Mouse (Mus musculus) spleen, postnatal 36 days (tissue): ENCODE results near the gene Map1s.

ENCODE experiments used
- DNase-seq, 2 experiments: peaks; one replicate each; pipeline ENCODE4 v3.0.0; 2022; ENCODE audit warnings: low spot score in 2 of 2, mixed read lengths in 1 of 2

Gene Map1s

DNA sequence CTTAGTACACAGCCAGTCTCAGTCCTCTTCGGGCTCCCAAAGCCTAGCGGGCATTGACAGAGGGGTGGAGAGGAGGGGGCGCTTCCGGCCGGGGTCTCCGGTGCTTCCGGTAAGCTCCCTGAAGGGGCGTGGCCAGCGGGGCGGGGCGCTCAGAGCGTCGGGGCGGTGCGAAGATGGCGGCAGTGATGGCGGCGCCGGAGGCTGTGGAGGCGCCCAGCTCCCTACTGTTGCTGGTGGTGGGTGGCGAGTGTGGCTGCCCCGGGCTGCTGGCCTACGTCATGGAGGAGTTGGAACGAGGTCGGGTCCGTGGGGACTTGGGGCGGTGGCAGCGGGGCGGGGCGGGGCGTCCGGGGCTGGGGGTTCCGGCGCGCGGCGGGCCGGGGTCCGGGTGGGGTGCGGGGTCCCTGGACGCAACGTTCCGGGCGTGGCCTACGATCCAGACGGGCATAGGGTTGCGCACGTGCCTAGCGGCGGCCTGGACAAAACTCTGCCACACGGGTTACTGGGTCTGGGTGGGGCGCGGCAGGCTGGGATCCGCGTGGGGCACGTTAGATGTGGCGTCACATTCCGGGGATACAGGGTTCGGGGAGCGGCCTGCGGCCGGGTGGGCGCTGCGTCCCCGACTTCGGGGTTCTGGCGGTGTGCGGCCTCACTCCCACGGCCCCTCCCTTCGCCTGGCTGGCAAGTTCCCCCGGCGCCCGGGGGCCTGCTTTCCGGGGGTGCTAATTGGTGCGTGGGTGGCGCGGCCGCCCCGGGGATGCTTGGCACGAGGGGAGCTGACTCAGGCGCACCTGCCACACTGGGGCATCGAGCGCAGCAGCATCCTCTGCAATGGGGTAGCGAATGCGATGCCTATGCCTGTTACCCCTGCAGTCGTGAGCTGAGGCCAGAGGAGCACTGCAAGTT, at the start of gene Map1s:
TSS of gene Map1s (plus strand) at position 102 of the 906 bp plus-strand sequence.
- peak; percentile 73 to 74 for DNase-seq

- DNase-seq: no peak
Observed at GRCm38 (mm10) chr8:70856028-70856427, 49.7 kb upstream of the Map1s start.

DNA sequence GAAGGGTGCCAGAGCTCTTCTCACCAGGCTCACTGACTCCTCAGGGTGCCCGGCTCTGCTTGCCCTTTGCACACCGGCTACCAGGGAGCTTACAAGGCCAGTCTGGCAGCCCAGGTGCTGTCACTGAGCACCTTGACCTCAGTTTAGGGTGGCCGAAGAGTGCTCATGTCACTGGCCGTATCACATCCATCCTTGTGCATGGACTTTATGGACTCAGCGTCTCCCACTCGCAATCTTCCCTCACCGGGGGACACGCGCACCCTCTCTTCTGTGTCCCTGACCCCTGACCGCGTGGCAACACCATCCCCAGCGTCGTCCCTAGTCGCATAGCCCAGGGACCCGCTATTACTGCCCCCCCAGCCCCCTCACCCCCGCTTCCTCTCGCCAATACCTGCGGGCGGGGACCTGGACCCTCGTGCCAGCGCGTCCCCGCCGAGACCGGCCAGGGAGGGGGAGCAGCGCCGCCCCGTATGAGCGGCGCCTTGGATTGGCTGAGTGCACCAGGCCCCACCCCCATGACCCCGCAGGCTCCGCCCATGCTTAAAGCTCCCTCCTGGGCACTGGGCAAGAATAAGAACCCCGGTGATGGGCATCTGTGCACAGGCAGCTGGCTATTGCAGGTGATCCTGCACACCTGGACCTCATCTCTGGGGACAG, 49.1 kb upstream of the Map1s start:
- peak in 1 of 2 experiments; percentile 47 for DNase-seq

GRCm38 (mm10) chr8:70857516-70857915, 48.2 kb upstream of the Map1s start:
- DNase-seq: no peak

- no peak for DNase-seq
Observed at GRCm38 (mm10) chr8:70862824-70863641, 42.7 kb upstream of the Map1s start, which contains the start of gene Kcnn1. TSS of gene Kcnn1 (minus strand) at chr8:70863258.

DNA sequence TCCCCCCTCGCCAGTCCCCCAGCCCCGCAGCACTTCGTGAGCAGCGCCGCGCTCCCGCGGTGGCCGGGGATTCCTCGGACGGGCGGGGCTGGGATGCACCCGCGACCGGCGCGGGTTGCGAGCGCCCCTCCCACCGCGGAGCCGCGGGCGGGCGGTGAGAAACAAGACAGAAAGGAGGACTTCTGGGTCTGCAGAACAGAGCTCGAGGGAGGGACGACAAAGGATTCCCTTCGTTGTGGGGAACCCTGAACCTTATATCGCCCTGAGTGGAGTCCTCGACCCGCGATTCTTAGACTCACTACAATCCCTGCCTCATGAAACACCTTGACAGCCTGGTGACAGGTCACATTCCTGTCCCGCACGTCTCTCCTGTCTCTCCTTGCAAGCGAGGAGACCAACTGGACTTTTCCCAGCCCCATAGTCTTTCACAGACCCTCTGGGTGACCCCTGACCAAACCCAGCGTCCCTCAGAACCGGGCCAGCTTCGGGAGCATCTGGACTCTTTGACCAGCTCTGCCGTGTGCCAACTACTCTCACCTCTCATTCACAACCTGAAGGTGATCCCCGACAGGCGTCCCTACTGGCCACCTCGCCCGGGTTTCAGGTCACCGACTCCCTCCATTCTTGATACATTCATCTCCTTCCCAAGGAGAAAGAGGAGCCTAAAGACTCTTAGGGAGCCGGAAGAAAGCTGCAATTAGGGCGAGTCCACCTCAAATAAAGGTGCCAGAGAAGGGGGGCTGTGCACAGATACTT, 41.6 kb upstream of the Map1s start:
- no peak for DNase-seq

DNA sequence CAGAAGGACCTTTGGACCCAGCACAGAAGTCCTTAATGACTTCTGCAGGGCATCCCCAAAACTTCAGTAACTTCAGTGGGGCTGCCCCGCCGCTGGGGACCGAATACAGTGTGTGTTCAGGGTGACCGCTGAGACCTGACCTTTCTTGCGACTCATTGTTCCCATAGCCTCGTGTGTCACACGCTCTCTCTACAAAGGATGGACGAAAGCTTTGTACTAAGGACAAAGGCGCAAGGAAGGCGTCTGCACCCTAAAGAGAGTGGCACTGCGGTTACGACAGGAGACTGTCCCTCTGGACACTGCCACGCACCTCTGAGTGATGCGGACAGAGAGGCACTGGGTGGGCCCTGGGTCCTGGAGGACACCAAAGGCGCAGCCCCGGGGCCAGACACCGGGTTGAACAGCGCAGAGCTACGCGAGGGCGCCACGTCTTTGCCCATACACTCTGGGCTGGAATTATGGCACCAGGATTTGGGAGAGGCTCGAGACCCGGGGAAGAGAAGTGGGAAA, 41.0 kb upstream of the Map1s start:
- DNase-seq: peak in 1 of 2 experiments; percentile 27

DNA sequence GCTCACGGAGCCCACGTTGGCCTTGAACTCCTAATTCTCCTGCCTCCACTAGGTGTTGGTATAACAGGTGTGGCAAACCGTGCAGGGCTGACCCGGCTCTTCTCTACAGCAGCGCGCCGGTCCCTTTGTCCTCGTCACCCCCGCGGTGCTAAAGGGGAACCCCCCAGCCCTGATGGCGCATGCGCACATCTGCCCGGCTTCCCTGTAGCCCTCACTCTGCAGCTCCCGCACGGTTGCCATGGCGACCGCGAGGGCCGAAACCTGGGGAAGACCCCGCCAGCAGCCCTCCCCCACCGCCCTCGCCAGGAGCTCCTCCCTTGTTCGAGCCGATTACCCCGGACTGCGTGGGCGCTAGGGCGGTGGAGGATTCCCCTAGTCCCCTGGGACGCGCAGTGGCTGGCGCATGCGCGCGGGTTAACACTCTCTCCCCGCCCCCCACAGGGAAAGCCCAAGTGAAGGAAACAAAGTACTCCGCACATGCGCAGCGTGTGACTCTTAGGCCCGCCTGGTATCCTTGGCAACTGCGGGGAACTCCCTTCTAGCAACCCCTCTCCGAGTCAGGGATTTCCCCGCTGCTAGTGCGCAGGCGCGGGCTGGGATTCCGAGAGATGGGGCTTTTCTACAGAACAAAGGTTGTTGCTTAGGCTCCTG, 40.3 kb upstream of the Map1s start:
- peak; percentile 100 for DNase-seq

- no peak for DNase-seq
Observed at GRCm38 (mm10) chr8:70866001-70866520, 39.7 kb upstream of the Map1s start.

GRCm38 (mm10) chr8:70866566-70866965, 39.2 kb upstream of the Map1s start:
- no peak for DNase-seq

GRCm38 (mm10) chr8:70868559-70869198, 37.1 kb upstream of the Map1s start:
- DNase-seq: peak; percentile 70 to 76

DNA sequence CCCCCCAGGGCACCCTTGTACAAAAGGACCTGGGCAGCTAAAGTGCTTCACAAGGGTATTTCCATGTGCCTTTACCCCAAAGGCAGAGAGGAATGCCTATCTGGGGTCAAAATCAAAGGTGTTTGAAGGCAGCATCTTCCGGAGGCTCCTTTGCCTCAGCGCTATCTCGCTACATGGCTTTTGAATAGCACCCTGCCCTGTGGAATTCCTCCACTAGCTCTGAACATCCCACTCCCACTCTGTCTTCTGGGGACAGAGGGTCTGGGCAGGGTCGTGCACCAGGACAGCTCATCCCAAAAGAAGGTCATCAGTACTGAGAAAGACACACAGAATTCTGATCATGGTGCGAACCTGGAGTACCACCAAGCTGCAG, 36.5 kb upstream of the Map1s start:
- no peak for DNase-seq

DNA sequence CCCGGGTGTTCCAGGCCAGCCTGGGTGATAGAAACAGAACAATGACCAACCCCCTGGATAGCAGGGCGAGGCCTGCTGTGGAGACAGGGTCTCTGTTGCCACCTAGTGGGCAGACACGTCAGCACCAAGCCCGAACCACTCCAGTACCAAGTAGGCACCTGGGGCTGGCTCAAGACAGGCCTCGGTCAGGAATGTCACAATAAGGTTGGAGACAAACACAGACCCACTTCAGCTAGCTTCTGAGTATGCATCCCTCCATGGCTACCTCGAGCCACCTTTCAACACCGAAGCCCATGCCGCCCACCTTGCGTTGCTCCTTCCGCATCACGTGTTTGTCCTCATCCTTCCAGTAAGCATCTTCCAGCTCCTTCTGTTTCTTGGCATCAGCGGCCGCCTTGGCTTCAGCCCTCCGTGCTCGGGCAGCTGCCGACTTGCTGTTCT, 36.1 kb upstream of the Map1s start:
- peak; percentile 70 to 74 for DNase-seq

GRCm38 (mm10) chr8:70871195-70871807, 34.4 kb upstream of the Map1s start:
- no peak for DNase-seq

DNA sequence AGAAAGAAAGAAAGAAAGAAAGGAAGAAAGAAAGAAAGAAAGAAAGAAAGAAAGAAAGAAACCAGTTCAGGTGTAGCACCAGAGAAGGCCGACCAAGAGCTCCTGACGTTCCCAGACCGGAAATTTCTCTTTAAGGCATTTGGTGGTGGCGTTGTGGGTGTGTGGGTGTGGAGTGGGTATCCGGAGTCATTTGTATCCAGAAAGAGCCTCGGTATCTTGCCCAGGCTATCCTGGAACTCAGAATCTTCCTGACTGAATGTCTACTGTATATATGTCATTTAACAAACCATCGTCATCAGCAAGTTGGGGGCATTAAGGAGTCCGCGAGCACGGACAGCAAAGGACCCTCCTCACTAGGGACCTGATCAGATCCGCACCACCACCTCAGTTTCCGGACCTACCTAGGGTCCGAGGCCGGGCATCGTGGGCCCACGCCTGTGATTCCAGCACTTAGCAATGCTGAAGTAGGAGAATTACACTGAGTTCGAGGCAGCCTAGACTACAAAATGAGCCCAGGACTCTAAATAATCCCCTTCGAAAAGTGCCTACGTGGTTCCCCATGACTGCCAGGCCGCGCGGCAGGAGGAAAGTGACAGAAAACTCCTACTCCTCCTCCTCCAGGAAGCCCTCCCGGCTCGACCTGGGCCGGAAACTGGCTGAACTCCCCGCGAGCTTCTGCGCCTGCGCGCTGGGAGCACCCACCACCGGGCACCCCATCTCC, 32.9 kb upstream of the Map1s start:
- no peak for DNase-seq

DNA sequence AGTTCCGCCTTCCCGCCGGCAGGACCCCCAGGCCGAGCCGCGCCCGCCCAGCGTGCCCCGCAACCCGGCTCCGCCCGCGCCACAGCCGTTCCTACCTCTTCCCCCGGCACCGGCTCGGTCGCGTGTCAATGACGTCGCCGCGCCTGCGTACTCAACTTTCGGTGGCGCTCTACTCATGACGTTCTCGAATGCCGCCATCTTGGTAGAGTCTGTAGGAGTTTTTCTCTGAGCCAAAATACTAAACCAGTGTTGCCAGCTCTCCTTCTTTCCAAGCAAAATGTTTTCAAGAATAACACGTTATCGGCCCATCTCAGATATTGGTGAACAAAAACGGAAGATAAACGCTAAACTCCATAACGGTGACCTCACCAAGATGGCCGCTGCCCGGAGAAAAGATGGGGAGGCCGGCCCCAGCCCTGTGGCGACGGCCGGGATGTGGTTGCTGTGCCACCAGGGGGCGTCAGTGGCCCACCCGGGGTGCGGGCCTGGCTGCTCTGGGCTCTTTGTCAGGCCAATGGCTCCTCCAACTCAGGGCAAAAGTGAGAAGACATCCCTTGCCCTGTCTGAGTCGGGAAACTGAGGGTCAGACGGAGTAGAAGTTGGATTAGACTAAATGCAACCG, 32.3 kb upstream of the Map1s start, which contains the start of gene Ccdc124:
TSS of gene Ccdc124 (minus strand) at position 572 of the 622 bp plus-strand sequence.
- DNase-seq: peak; percentile 92 to 95

- DNase-seq: no peak
Observed at GRCm38 (mm10) chr8:70874441-70874840, 31.3 kb upstream of the Map1s start.

DNA sequence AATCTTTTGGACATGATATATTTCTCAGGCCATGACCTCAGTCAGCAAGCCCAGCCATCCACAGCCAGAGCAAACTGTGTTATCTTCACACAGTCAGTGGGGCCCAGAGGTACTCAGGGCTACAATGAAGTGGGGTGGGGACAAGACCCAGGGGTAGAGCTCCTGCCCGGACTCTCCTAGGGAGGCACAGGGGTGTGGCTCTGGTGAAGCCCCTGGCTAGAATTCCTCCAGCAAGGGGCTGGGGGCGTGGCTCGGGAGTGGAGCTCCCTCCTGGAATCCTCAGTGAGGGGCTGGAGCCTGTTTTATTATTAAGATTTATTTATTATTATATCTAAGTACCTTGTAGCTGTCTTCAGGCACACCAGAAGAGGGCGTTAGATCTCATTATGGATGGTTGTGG, 29.4 kb upstream of the Map1s start:
- no peak for DNase-seq
